Mouse (Mus musculus) forebrain, embryonic 11.5 days (tissue): ENCODE data around the gene Plxnd1. TPM values are rescaled to one million over a fixed set of nuclear protein-coding genes. Genes with fewer than 3 reads are reported as not detected.

Source experiments
- ATAC-seq: fragments of 200-750 bp; cut with Nextera tagmentation; replicated peaks from 2 replicates; pipeline ENCODE4 v1.8.0; 2017; ENCODE audit warnings: moderate TSS enrichment; ENCODE audit not compliant: low FRiP score
- DNase-seq: peaks from one replicate; pipeline ENCODE4 v3.0.0-alpha.2; 2017; ENCODE audit warnings: low spot score
- H3K27ac ChIP-seq: fragments of 300-500 bp; sonication (generic); 2 replicates; pipeline ENCODE4 v1.5.1; 2014; ENCODE audit warnings: low read depth, low read length
- H3K27me3 ChIP-seq: fragments of 300-500 bp; sonication (generic); 2 replicates; pipeline ENCODE4 v1.6.1; 2014; ENCODE audit warnings: mild to moderate bottlenecking, low read length, mixed read lengths; ENCODE audit not compliant: control insufficient read depth, insufficient read depth
- H3K36me3 ChIP-seq: fragments of 300-500 bp; sonication (generic); 2 replicates; pipeline ENCODE4 v1.6.1; 2014; ENCODE audit warnings: mild to moderate bottlenecking, low read length, moderate library complexity, mixed read lengths; ENCODE audit not compliant: control insufficient read depth, insufficient read depth
- H3K4me1 ChIP-seq: fragments of 300-500 bp; sonication (generic); replicated peaks from 2 replicates; pipeline ENCODE4 v1.6.1; 2014; ENCODE audit warnings: low read length, mixed read lengths; ENCODE audit not compliant: control insufficient read depth, insufficient read depth
- H3K4me2 ChIP-seq: fragments of 300-500 bp; sonication (generic); 2 replicates; pipeline ENCODE4 v1.6.1; 2014; ENCODE audit warnings: low read depth, mild to moderate bottlenecking, low read length, moderate library complexity, mixed read lengths; ENCODE audit not compliant: severe bottlenecking
- H3K4me3 ChIP-seq: fragments of 300-500 bp; sonication (generic); 2 replicates; pipeline ENCODE4 v1.5.1; 2014; ENCODE audit warnings: low read depth, low read length
- H3K9ac ChIP-seq: fragments of 300-500 bp; sonication (generic); 2 replicates; pipeline ENCODE4 v1.6.1; 2014; ENCODE audit warnings: low read length
- H3K9me3 ChIP-seq: fragments of 300-500 bp; sonication (generic); 2 replicates; pipeline ENCODE4 v1.6.1; 2016; ENCODE audit warnings: low read length, mixed read lengths; ENCODE audit not compliant: control insufficient read depth
- whole genome bisulfite sequencing: fragments of 180-500 bp; shearing (Covaris S2); extraction: QIAGEN DNeasy Blood & Tissue Kit; methylation state at CpG from one replicate; pipeline ENCODE4 v1.1.7; 2014; 5-methylcytosine and 5-hydroxymethylcytosine counted together
- polyA plus RNA-seq: library from polyadenylated mRNA; unstranded; fragments of >200 nt; fragmentation: Nextera tagmentation; extraction: Ambion mirVana; gene quantifications from 2 replicates; pipeline ENCODE4 v1.2.1, GENCODE M21; 2014

The Plxnd1 gene
- polyA plus RNA-seq, 1 experiment from 2014 or later = 25.5 TPM

DNA sequence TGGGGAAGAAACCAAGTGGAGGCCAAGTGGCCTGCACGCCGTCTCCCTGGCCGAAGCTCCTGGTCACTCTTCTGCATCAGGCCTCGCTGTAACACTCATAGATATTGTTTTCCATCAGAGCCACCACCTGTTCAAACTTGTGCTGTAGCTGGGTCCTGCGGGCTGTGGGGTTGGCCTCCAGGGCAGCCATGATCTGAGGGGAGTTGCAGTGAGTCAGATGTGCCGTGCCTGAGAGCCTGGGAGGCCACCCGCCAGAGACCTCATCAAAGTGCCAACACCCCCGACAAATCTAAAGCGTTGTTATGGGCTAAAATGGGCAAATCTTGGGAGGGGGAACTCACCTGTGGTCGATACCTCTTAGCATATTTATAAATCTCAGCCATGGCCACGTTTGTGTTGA lies 39.1 kb downstream of the Plxnd1 start:
- H3K9ac ChIP-seq = no peak overlapping the region
- no peaks in the 10 kb centered on the region; the same call in 1 of the 2 replicates for H3K9me3 ChIP-seq
- WGBS = 84% methylated on average over 11 of the region's 11 CpGs
- ATAC-seq = no peak
- H3K4me3 ChIP-seq = no peak overlapping the region
- no peaks in the 10 kb centered on the region for H3K36me3 ChIP-seq
- no peak overlapping the region for H3K27ac ChIP-seq
- 0 out of 2 replicates have a peak, but pooled peaks cover 2% of the 10 kb centered on the region for H3K4me1 ChIP-seq
- DNase-seq = no peak
- no peaks in the 10 kb centered on the region for H3K27me3 ChIP-seq
- H3K4me2 ChIP-seq = no peak overlapping the region

DNA sequence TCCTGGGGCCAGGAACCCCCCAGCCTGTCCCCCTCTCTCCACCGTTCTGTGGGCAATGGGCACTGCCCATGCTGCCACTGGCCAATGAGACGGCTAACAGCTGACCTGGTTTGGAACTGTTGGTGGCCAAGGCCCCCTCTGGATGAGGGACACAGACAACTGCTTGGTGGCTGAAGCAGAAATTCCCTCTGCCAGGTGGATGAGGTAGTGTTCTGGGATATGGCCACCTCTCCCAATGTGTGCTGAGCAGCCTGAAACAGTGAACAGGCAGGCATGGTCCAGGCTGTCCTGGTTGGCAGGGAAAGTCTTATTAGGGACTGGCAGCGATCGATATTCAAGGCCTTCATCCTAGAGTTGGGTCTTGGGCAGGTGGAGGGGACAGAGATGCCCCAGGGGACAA lies 39.6 kb downstream of the Plxnd1 start:
- ATAC-seq (no peak), DNase-seq (no peak)
- Histone ChIP-seq H3K27me3 (no peaks in the 10 kb centered on the region), H3K36me3 (no peaks in the 10 kb centered on the region), H3K9ac (no peak overlapping the region), H3K4me3 (no peak overlapping the region), H3K9me3 (no peaks in the 10 kb centered on the region; the same call in 1 of the 2 replicates), H3K27ac (no peak overlapping the region), H3K4me2 (no peak overlapping the region), H3K4me1 (0 out of 2 replicates have a peak, but pooled peaks cover 2% of the 10 kb centered on the region)
- 95% methylated on average over 4 of the region's 4 CpGs for WGBS

DNA sequence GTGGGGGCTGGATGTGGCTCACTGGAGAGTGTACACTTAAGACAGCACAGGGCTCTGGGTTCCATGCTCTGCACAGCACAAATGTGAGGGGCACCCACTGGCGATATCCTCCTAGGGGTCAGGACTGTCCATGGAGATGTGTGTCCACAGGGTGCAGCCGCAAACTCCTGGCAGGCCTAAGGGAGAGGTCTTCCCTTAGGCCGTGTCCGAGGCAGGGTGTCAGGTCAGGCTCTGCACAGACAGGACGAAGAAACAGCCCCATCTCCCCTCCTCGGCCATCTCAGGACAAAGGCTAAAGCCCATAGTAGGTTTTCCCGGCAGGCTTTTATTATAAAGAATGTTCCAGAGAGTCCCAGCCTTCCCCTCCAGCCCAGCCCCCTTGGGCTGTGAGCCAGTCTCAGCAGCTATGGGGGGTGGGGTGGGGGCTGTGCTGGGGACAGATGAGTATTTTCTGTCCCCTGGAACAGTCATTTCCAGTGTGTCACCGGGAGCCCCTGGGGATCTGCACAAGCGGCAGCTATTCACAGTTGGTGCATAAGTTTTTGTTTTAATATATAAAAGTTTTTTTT lies 40.2 kb downstream of the Plxnd1 start:
- Histone ChIP-seq H3K9ac (no peak overlapping the region), H3K27me3 (no peaks in the 10 kb centered on the region), H3K4me1 (0 out of 2 replicates have a peak, but pooled peaks cover 2% of the 10 kb centered on the region), H3K4me2 (no peak overlapping the region), H3K27ac (no peak overlapping the region), H3K9me3 (no peaks in the 10 kb centered on the region; the same call in 1 of the 2 replicates), H3K4me3 (no peak overlapping the region), H3K36me3 (no peaks in the 10 kb centered on the region)
- 82% methylated on average over 9 of the region's 9 CpGs for WGBS
- DNase-seq (no peak), ATAC-seq (no peak)

DNA sequence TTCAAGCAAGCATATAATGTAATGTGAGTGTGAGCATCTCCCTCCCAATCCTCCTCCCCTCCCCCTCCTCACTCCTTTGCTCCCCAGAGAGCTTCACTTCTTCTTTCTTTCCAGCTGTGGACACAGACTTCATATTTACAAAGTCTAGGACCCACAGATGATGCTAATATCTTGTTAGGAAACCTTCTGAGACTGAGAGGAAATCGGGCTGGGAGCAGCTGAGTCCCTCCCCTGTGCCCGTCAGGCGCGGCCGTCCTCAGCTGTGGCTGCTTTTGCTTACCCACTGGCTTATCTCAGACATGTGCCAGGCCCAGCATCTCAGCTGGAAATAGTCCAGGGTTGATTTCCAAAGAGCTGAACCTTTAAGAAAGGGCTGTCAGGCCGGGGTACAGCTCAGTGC lies 48.4 kb downstream of the Plxnd1 start:
- H3K36me3 ChIP-seq = no peaks in the 10 kb centered on the region
- no peak overlapping the region for H3K4me3 ChIP-seq
- H3K9ac ChIP-seq = no peak overlapping the region
- 77% methylated on average over 6 of the region's 6 CpGs for WGBS
- ATAC-seq = no peak
- H3K27me3 ChIP-seq = no peaks in the 10 kb centered on the region
- H3K4me1 ChIP-seq = no peaks in the 10 kb centered on the region
- H3K9me3 ChIP-seq = no peaks in the 10 kb centered on the region; the same call in 1 of the 2 replicates
- DNase-seq = no peak
- H3K4me2 ChIP-seq = no peak overlapping the region
- H3K27ac ChIP-seq = no peak overlapping the region

DNA sequence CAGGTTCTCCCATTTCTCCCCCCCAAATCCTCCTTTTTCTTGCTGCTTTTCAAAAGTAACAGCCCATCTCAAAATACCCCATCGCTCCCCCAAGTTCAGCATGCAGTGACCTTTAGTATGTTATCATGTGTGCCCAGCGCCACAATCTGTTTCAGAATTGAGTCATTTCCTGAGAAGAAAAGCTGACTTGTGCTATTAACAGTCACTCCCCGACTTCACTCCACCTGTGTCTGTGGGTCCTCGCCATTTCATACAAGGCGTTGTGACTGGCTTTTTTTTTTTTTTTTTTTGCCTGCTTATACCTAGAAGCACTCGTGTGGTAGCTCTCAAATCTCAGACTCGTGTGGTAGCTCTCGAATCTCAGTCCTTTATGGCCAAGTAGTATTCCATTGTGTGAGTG lies 49.2 kb downstream of the Plxnd1 start:
- 86% methylated on average over 8 of the region's 8 CpGs for WGBS
- Histone ChIP-seq H3K9ac (no peak overlapping the region), H3K27me3 (no peaks in the 10 kb centered on the region), H3K36me3 (no peaks in the 10 kb centered on the region), H3K9me3 (no peaks in the 10 kb centered on the region), H3K4me2 (no peak overlapping the region), H3K27ac (no peak overlapping the region), H3K4me1 (no peaks in the 10 kb centered on the region), H3K4me3 (no peak overlapping the region)
- no peak for DNase-seq
- no peak for ATAC-seq

DNA sequence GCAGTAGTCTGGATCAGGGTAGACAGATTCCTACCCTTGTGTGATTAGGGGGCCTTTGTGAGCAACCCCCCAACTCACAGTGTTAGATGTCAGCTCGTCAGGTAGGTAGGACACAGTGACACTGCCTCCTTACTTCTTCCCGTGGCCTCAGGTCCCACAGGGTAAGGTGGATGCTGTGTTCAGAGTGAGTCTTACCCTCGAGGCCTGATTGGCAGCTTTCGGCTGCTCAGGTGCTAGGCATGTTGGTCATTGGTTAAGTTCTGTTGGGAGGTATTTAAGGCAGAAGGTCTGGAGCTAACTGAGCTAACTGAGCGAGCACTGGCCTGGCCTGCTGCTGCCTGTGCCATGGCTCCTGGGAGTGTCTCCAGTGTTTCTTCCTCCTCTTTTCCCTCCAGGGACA lies 50.2 kb downstream of the Plxnd1 start, which contains the start of gene H1foo:
H1foo (plus strand) TSS at position 301 of the 400 bp plus-strand sequence.
- H3K36me3 ChIP-seq = no peaks in the 10 kb centered on the region
- no peaks in the 10 kb centered on the region for H3K4me1 ChIP-seq
- no peaks in the 10 kb centered on the region for H3K9me3 ChIP-seq
- no peak within 1 kb of the TSS for H3K9ac ChIP-seq
- 82% methylated on average over 5 of the region's 5 CpGs for WGBS
- DNase-seq (no peak), ATAC-seq (no peak)
- H3K4me3 ChIP-seq = no peak within 1 kb of the TSS
- no peaks in the 10 kb centered on the region for H3K27me3 ChIP-seq
- H3K27ac ChIP-seq = no peak within 1 kb of the TSS
- H3K4me2 ChIP-seq = no peak within 1 kb of the TSS

DNA sequence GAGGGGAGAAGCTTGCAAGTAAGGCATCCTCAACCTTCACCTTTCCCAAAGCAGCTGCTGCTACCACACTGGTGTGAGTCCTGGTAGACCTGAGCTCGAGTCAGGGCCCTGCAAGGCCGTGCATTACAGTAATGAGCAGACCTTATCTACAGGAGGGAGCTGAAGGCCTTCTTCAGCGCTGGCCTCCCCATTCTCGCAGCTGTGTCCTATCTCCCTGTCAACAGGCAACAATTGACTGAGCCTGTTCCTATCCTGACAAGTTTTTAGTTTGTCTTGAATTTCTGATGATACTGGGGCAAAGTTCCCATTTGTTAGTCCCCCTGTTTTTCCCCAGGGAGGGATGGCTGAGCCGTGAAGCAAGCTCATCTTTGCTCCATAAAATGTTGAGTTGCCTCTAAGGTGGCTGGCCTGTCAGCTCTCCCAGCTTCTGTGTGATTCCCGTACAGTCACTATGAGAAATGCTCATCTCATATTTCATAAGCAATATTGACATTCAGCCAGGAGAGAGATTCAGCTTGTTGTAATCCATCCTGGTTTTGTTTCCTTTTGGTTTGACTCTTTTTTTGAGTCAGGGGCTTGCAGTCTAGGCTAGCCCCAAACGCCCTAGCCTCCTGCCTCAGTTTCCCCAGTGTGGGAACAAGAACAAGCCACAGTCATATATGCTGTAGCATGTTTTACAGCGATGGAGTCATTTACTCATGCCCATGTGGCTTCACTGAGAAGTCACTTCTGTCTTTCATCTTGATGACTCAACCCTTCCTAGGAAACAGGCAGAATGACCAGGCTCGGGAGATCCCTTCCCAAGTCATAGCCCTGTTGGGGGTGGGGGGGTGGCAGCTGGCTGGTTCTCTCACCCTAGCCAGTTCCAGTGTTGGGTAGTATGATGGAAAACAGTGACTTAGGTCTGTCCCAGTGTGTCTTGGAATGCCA lies 51.0 kb downstream of the Plxnd1 start:
- no peaks in the 10 kb centered on the region for H3K9me3 ChIP-seq
- no peak overlapping the region for H3K9ac ChIP-seq
- no peak overlapping the region for H3K27ac ChIP-seq
- no peak for ATAC-seq
- no peaks in the 10 kb centered on the region for H3K4me1 ChIP-seq
- 83% methylated on average over 9 of the region's 9 CpGs for WGBS
- H3K4me3 ChIP-seq = no peak overlapping the region
- H3K4me2 ChIP-seq = no peak overlapping the region
- no peak for DNase-seq
- no peaks in the 10 kb centered on the region for H3K36me3 ChIP-seq
- no peaks in the 10 kb centered on the region for H3K27me3 ChIP-seq

DNA sequence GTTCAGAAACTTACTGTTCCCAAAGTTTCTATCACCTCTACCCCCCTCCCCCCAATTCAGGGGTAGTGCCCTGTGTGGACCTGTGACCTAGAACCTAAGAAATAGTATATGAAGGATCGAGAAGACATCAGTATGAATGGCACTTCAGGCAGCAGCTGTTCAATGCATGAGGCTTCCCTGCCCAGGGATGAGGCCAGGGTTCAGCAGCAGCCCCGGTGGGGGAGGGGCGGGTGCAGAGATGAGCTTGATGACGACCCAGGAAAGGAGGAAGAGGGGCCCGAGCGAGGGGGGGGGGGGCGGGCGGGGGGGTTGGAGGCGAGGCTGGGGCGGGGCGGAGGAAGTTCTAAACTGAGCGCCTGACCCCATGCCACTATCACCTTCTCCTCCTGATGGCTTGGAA lies 53.7 kb downstream of the Plxnd1 start:
- ATAC-seq (no peak), DNase-seq (no peak)
- Histone ChIP-seq H3K27me3 (no peaks in the 10 kb centered on the region), H3K36me3 (no peaks in the 10 kb centered on the region), H3K4me2 (no peak overlapping the region), H3K9me3 (no peaks in the 10 kb centered on the region), H3K9ac (no peak overlapping the region), H3K27ac (no peak overlapping the region), H3K4me1 (no peaks in the 10 kb centered on the region), H3K4me3 (no peak overlapping the region)
- 25% methylated on average over 4 of the region's 12 CpGs for WGBS
